Mouse (Mus musculus) embryonic facial prominence, embryonic 15.5 days (tissue): ENCODE data around the gene Artn. TPM values are rescaled to one million over a fixed set of nuclear protein-coding genes. Genes with fewer than 3 reads are reported as not detected.

Experiments
- ATAC-seq: fragments of 200-750 bp; cut with Nextera tagmentation; 2 replicates; pipeline ENCODE4 v1.8.0; 2017; ENCODE audit warnings: low read depth, moderate TSS enrichment; ENCODE audit not compliant: insufficient number of reproducible peaks, low FRiP score, low TSS enrichment
- H3K27ac ChIP-seq: fragments of 300-500 bp; sonication (generic); replicated peaks from 2 replicates; pipeline ENCODE4 v1.5.1; 2015; ENCODE audit warnings: mild to moderate bottlenecking, inconsistent platforms
- H3K27me3 ChIP-seq: fragments of 300-500 bp; sonication (generic); 2 replicates; pipeline ENCODE4 v1.6.1; 2015; ENCODE audit warnings: inconsistent platforms
- H3K36me3 ChIP-seq: fragments of 300-500 bp; sonication (generic); 2 replicates; pipeline ENCODE4 v1.6.1; 2015; ENCODE audit warnings: mild to moderate bottlenecking, inconsistent platforms
- H3K4me1 ChIP-seq: fragments of 300-500 bp; sonication (generic); 2 replicates; pipeline ENCODE4 v1.6.1; 2015; ENCODE audit warnings: inconsistent platforms
- H3K4me2 ChIP-seq: fragments of 300-500 bp; sonication (generic); replicated peaks from 2 replicates; pipeline ENCODE4 v1.6.1; 2015; ENCODE audit warnings: mild to moderate bottlenecking, inconsistent platforms
- H3K4me3 ChIP-seq: fragments of 300-500 bp; sonication (generic); replicated peaks from 2 replicates; pipeline ENCODE4 v1.5.1; 2015; ENCODE audit warnings: mild to moderate bottlenecking, inconsistent platforms
- H3K9ac ChIP-seq: fragments of 300-500 bp; sonication (generic); 2 replicates; pipeline ENCODE4 v1.6.1; 2015; ENCODE audit warnings: inconsistent platforms
- H3K9me3 ChIP-seq: fragments of 300-500 bp; sonication (generic); replicated peaks from 2 replicates; pipeline ENCODE4 v1.6.1; 2016; ENCODE audit warnings: inconsistent platforms
- WGBS: fragments of 180-500 bp; shearing (Covaris S2); methylation state at CpG from one replicate; pipeline ENCODE4 v1.1.7; 2015; 5-methylcytosine and 5-hydroxymethylcytosine counted together
- polyA plus RNA-seq: library from polyadenylated mRNA; unstranded; fragments of >200 nt; fragmentation: Nextera tagmentation; extraction: Ambion mirVana; gene quantifications from 2 replicates; pipeline ENCODE4 v1.2.1, GENCODE M21; 2015

The Artn gene
- polyA plus RNA-seq, 1 experiment from 2014 or later, result 4.3 TPM

GRCm38 (mm10) chr4:117908834-117909453 is 20.6 kb downstream of the Artn start:
- Histone ChIP-seq H3K27me3 (no peaks in the 10 kb centered on the region), H3K9ac (no peak overlapping the region), H3K4me3 (no peak overlapping the region), H3K36me3 (peaks cover 49% of the 10 kb centered on the region), H3K4me1 (peaks cover 27% of the 10 kb centered on the region), H3K4me2 (no peak overlapping the region), H3K27ac (no peak overlapping the region), H3K9me3 (no peaks in the 10 kb centered on the region)
- 80% methylated on average over 8 of the region's 8 CpGs for WGBS
- no peak; the same call in 1 of the 2 replicates for ATAC-seq

DNA sequence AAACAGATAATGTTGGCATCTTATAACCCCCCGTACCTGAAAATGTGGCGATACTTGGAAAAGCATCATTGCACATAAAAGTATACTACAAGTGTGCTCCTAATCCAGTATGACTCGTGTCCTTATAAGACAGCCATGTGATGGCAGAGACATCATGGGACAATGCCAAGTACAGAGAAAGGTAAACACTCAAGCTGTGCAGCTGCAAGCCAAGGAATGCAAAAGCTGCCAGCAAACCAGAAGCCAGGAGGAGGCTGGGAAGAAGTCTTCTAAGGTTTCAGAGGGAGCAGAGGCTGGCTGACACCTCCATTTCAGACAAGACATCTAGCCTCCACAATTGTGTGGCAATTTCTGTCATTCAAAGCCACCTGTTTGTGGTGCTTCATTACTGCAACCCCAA is 23.4 kb downstream of the Artn start:
- no peak overlapping the region for H3K4me2 ChIP-seq
- no peaks in the 10 kb centered on the region for H3K27me3 ChIP-seq
- ATAC-seq, result no peak
- no peak overlapping the region for H3K4me3 ChIP-seq
- 78% methylated on average over 3 of the region's 3 CpGs for WGBS
- no peaks in the 10 kb centered on the region for H3K9me3 ChIP-seq
- H3K36me3 ChIP-seq, result peaks cover 66% of the 10 kb centered on the region
- H3K4me1 ChIP-seq, result peaks cover 6% of the 10 kb centered on the region; the same call in 1 of the 2 replicates
- H3K27ac ChIP-seq, result no peak overlapping the region
- H3K9ac ChIP-seq, result no peak overlapping the region

- Histone ChIP-seq H3K27ac (no peak overlapping the region), H3K4me1 (peaks cover 6% of the 10 kb centered on the region; the same call in 1 of the 2 replicates), H3K9ac (no peak overlapping the region), H3K4me3 (no peak overlapping the region), H3K27me3 (no peaks in the 10 kb centered on the region), H3K36me3 (peaks cover 78% of the 10 kb centered on the region), H3K9me3 (no peaks in the 10 kb centered on the region), H3K4me2 (no peak overlapping the region)
- no peak for ATAC-seq
- WGBS, result 85% methylated on average over 8 of the region's 8 CpGs
Observed at GRCm38 (mm10) chr4:117904761-117905160, 24.8 kb downstream of the Artn start.

DNA sequence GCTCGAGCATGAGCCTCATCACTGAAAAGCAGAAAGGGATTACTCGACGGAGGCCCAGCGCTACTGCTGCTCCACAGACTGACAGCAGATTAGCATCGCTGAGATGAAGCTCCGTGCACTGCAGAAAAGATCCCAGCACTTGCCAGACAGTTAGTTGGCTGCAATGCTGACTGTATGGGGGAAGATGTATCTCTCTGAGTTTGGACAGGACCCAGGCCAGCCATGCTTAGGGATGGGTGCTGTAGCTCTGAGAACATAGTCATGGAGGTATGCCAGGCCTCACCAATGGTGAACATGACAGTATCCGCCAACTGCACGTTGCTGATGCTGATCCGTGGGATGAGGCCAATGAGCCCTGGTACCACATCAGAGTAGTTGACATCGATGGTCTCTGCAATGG is 25.5 kb downstream of the Artn start:
- 87% methylated on average over 10 of the region's 10 CpGs for WGBS
- no peak overlapping the region for H3K9ac ChIP-seq
- peaks cover 84% of the 10 kb centered on the region for H3K36me3 ChIP-seq
- no peak overlapping the region for H3K27ac ChIP-seq
- peaks cover 5% of the 10 kb centered on the region; the same call in 1 of the 2 replicates for H3K4me1 ChIP-seq
- H3K4me2 ChIP-seq, result no peak overlapping the region
- ATAC-seq, result no peak
- H3K9me3 ChIP-seq, result no peaks in the 10 kb centered on the region
- H3K4me3 ChIP-seq, result no peak overlapping the region
- no peaks in the 10 kb centered on the region for H3K27me3 ChIP-seq

DNA sequence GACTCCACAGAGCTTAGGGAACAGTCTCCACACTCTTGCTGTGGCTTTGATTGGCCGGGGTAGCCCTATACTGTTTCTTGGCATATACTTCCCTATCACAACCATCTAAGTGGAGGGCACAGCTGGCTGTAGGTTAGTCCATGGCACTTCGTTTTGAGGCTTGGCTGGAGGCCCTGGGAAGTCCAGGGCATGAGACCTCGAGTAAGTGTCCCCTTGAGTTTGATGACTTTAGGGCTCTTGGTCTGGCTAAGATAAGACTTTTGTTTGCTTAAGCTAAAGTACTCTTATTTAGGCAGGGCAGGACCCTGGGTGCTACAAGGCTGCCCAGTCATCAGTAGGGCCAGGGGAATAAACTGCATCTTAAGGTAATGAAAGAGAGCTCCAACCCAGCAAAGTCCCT is 31.5 kb downstream of the Artn start:
- H3K36me3 ChIP-seq, result peaks cover 90% of the 10 kb centered on the region
- H3K9me3 ChIP-seq, result no peaks in the 10 kb centered on the region
- no peak overlapping the region for H3K9ac ChIP-seq
- H3K4me1 ChIP-seq, result no peaks in the 10 kb centered on the region
- WGBS, result 85% methylated on average over 3 of the region's 3 CpGs
- no peak overlapping the region for H3K27ac ChIP-seq
- ATAC-seq, result no peak
- H3K4me3 ChIP-seq, result no peak overlapping the region
- H3K4me2 ChIP-seq, result no peak overlapping the region
- H3K27me3 ChIP-seq, result no peaks in the 10 kb centered on the region

GRCm38 (mm10) chr4:117896031-117896430 is 33.5 kb downstream of the Artn start:
- Histone ChIP-seq H3K9ac (no peak overlapping the region), H3K4me2 (no peak overlapping the region), H3K4me3 (no peak overlapping the region), H3K9me3 (no peaks in the 10 kb centered on the region), H3K36me3 (peaks cover 69% of the 10 kb centered on the region), H3K27ac (no peak overlapping the region), H3K4me1 (peaks cover 7% of the 10 kb centered on the region), H3K27me3 (no peaks in the 10 kb centered on the region)
- ATAC-seq, result no peak
- 93% methylated on average over 6 of the region's 6 CpGs for WGBS

GRCm38 (mm10) chr4:117895339-117895738 is 34.2 kb downstream of the Artn start:
- Histone ChIP-seq H3K4me2 (no peak overlapping the region), H3K27ac (no peak overlapping the region), H3K9ac (no peak overlapping the region), H3K9me3 (no peaks in the 10 kb centered on the region), H3K36me3 (peaks cover 62% of the 10 kb centered on the region), H3K4me3 (no peak overlapping the region), H3K4me1 (peaks cover 11% of the 10 kb centered on the region), H3K27me3 (no peaks in the 10 kb centered on the region)
- no peak for ATAC-seq
- WGBS, result 74% methylated on average over 7 of the region's 7 CpGs

- Histone ChIP-seq H3K9ac (no peak overlapping the region), H3K4me2 (no peak overlapping the region), H3K9me3 (no peaks in the 10 kb centered on the region), H3K4me1 (peaks cover 11% of the 10 kb centered on the region), H3K27ac (no peak overlapping the region), H3K27me3 (no peaks in the 10 kb centered on the region), H3K36me3 (peaks cover 62% of the 10 kb centered on the region), H3K4me3 (no peak overlapping the region)
- WGBS, result 84% methylated on average over 8 of the region's 8 CpGs
- ATAC-seq, result no peak
Observed at GRCm38 (mm10) chr4:117894601-117895000, 35.0 kb downstream of the Artn start.

GRCm38 (mm10) chr4:117893376-117893775 is 36.2 kb downstream of the Artn start:
- Histone ChIP-seq H3K27me3 (no peaks in the 10 kb centered on the region), H3K9me3 (no peaks in the 10 kb centered on the region), H3K4me1 (peaks cover 11% of the 10 kb centered on the region), H3K36me3 (peaks cover 57% of the 10 kb centered on the region), H3K4me2 (no peak overlapping the region), H3K9ac (no peak overlapping the region), H3K27ac (no peak overlapping the region), H3K4me3 (no peak overlapping the region)
- no peak for ATAC-seq
- WGBS, result 19% methylated on average over 9 of the region's 9 CpGs

DNA sequence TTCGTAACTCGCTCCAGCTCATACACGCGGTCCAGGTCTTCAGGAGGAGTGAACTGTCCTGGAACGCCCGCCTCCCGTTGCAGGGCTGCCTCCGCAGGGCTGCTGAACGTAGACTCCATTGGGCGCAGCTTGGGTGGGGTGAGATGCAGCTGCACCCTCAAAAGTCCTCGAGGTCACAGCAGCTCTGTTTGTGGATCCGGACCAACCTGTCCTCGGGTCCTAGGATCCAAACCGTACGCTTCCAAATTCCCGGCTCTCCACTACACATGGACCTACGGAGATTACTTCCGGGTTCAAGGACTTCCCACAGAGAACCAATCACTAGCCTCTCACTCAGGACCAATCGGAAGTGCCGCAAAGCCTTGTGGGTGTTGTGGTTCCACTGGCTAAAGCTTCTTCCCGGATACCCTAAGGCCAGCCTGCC is 37.8 kb downstream of the Artn start, which contains the start of gene Dph2:
Gene Dph2, minus strand, starts transcription at position 295 of the 424 bp plus-strand sequence.
- H3K27ac ChIP-seq, result no peak within 1 kb of the TSS
- H3K9me3 ChIP-seq, result no peaks in the 10 kb centered on the region
- under 1% methylated on average over 21 of the region's 21 CpGs for WGBS
- peak within 1 kb of the TSS; percentile 88 for H3K4me2 ChIP-seq
- peaks cover 43% of the 10 kb centered on the region for H3K36me3 ChIP-seq
- H3K4me1 ChIP-seq, result peaks cover 15% of the 10 kb centered on the region
- peak; percentile 78 for ATAC-seq
- H3K4me3 ChIP-seq, result peak within 1 kb of the TSS; percentile 77
- no peaks in the 10 kb centered on the region for H3K27me3 ChIP-seq
- peak within 1 kb of the TSS; percentile 41 for H3K9ac ChIP-seq

- Histone ChIP-seq H3K4me2 (peak overlapping the region; percentile 88), H3K27me3 (no peaks in the 10 kb centered on the region), H3K4me1 (peaks cover 25% of the 10 kb centered on the region), H3K27ac (no peak overlapping the region), H3K9ac (peak overlapping the region; percentile 41; the same call in 1 of the 2 replicates), H3K4me3 (peak overlapping the region; percentile 77), H3K36me3 (peaks cover 35% of the 10 kb centered on the region), H3K9me3 (no peaks in the 10 kb centered on the region)
- WGBS, result 84% methylated on average over 8 of the region's 8 CpGs
- ATAC-seq, result no peak
Observed at GRCm38 (mm10) chr4:117890750-117891149, 38.8 kb downstream of the Artn start.

GRCm38 (mm10) chr4:117890031-117890430 is 39.5 kb downstream of the Artn start:
- Histone ChIP-seq H3K9ac (no peak overlapping the region), H3K9me3 (no peaks in the 10 kb centered on the region), H3K27me3 (no peaks in the 10 kb centered on the region), H3K4me2 (no peak overlapping the region), H3K36me3 (peaks cover 35% of the 10 kb centered on the region), H3K27ac (no peak overlapping the region), H3K4me1 (peaks cover 33% of the 10 kb centered on the region), H3K4me3 (no peak overlapping the region)
- ATAC-seq, result no peak
- 90% methylated on average over 14 of the region's 14 CpGs for WGBS
